Mouse (Mus musculus): ENCODE measurements around the gene Lhx5. TPM values are rescaled to one million over a fixed set of nuclear protein-coding genes. Genes with fewer than 3 reads are reported as not detected.
A peak's percentile ranks its signal among the peaks of the same experiment; 100 is the strongest.

Lhx5 gene
- total and polyA plus RNA-seq, 2 experiments from 2014 or later, result 14.7 to 27.0 TPM

GRCm38 (mm10) chr5:120490679-120491192, 59.2 kb downstream of the Lhx5 start:
- no peak overlapping the region; the same call in 1 of the 2 replicates for H3K27ac ChIP-seq (ENCODE audit: low read depth, low read length)
- no peaks in the 10 kb centered on the region for H3K27me3 ChIP-seq (ENCODE audit: insufficient read depth, low read length)

More at GRCm38 (mm10) chr5:120490679-120491192, 59.2 kb downstream of the Lhx5 start:
- 78% methylated on average over 8 of the region's 8 CpGs for whole genome bisulfite sequencing
- Histone ChIP-seq H3K4me2 (ENCODE audit: low read depth, low read length, poor library complexity, severe bottlenecking) (no peak overlapping the region), H3K9ac (replicated peaks; ENCODE audit: low read length, poor library complexity, severe bottlenecking) (no peak overlapping the region), H3K4me3 (ENCODE audit: low read depth, low read length) (no peak overlapping the region), H3K36me3 (ENCODE audit: insufficient read depth, low read length) (peaks cover 34% of the 10 kb centered on the region), H3K9me3 (ENCODE audit: low read length) (no peaks in the 10 kb centered on the region), H3K4me1 (ENCODE audit: insufficient read depth, low read length) (no peaks in the 10 kb centered on the region)
- no peak for TF ChIP-seq CTCF (IDR thresholded peaks at IDR 0.05)
- DNase-seq (ENCODE audit: low spot score), result peak; percentile 76
- ATAC-seq (ENCODE audit: low FRiP score), result no peak; the same call in 1 of the 2 replicates

Other genes with a start within 250 kb of the Lhx5 start
- gene Sdsl, start 41.1 kb downstream of the Lhx5 start, total RNA-seq (2014; rRNA removed), result 3.4 and 4.4 TPM in 2 replicates
- 5.8 and 6.0 TPM in 2 replicates for gene Sdsl, start 41.1 kb downstream of the Lhx5 start, polyA plus RNA-seq (2015; fragmentation: Nextera tagmentation; extraction: Ambion mirVana)
- not detected in 2 replicates for gene Sds, start 44.8 kb downstream of the Lhx5 start, total RNA-seq (2014; rRNA removed)
- 0.17 and 0.23 TPM in 2 replicates for gene Sds, start 44.8 kb downstream of the Lhx5 start, polyA plus RNA-seq (2015; fragmentation: Nextera tagmentation; extraction: Ambion mirVana)
- 26.7 and 27.9 TPM in 2 replicates for gene Plbd2, start 71.9 kb downstream of the Lhx5 start, total RNA-seq (2014; rRNA removed)
- 49.9 and 52.9 TPM in 2 replicates for gene Plbd2, start 71.9 kb downstream of the Lhx5 start, polyA plus RNA-seq (2015; fragmentation: Nextera tagmentation; extraction: Ambion mirVana)
- 1.9 and 2.1 TPM in 2 replicates for gene Slc8b1, start 79.5 kb downstream of the Lhx5 start, total RNA-seq (2014; rRNA removed)
- gene Slc8b1, start 79.5 kb downstream of the Lhx5 start, polyA plus RNA-seq (2015; fragmentation: Nextera tagmentation; extraction: Ambion mirVana), result 2.5 and 2.7 TPM in 2 replicates
- 11.6 and 25.3 TPM in 2 replicates for gene Tpcn1, start 157.0 kb downstream of the Lhx5 start, total RNA-seq (2014; rRNA removed)
- gene Tpcn1, start 157.0 kb downstream of the Lhx5 start, polyA plus RNA-seq (2015; fragmentation: Nextera tagmentation; extraction: Ambion mirVana), result 9.3 and 9.4 TPM in 2 replicates
- gene Iqcd, start 157.3 kb downstream of the Lhx5 start, total RNA-seq (2014; rRNA removed), result 0.94 and 1.3 TPM in 2 replicates
- 0.86 and 1.5 TPM in 2 replicates for gene Iqcd, start 157.3 kb downstream of the Lhx5 start, polyA plus RNA-seq (2015; fragmentation: Nextera tagmentation; extraction: Ambion mirVana)
- 32.3 and 43.6 TPM in 2 replicates for gene Rita1, start 180.9 kb downstream of the Lhx5 start, total RNA-seq (2014; rRNA removed)
- 31.4 and 33.9 TPM in 2 replicates for gene Rita1, start 180.9 kb downstream of the Lhx5 start, polyA plus RNA-seq (2015; fragmentation: Nextera tagmentation; extraction: Ambion mirVana)
- gene Ddx54, start 181.0 kb downstream of the Lhx5 start, total RNA-seq (2014; rRNA removed), result 36.2 and 37.8 TPM in 2 replicates
- gene Ddx54, start 181.0 kb downstream of the Lhx5 start, polyA plus RNA-seq (2015; fragmentation: Nextera tagmentation; extraction: Ambion mirVana), result 31.7 and 32.6 TPM in 2 replicates
- gene Cfap73, start 202.5 kb downstream of the Lhx5 start, total RNA-seq (2014; rRNA removed), result 0.38 and 0.60 TPM in 2 replicates
- 0.62 and 0.74 TPM in 2 replicates for gene Cfap73, start 202.5 kb downstream of the Lhx5 start, polyA plus RNA-seq (2015; fragmentation: Nextera tagmentation; extraction: Ambion mirVana)
- 18.1 and 24.7 TPM in 2 replicates for gene Rasal1, start 217.1 kb downstream of the Lhx5 start, total RNA-seq (2014; rRNA removed)
- gene Rasal1, start 217.1 kb downstream of the Lhx5 start, polyA plus RNA-seq (2015; fragmentation: Nextera tagmentation; extraction: Ambion mirVana), result 8.2 and 9.9 TPM in 2 replicates

All from midbrain, postnatal 0 days (tissue).